Mouse (Mus musculus) erythroblast, embryonic 14.5 days (primary cell): ENCODE results near the gene Pitpna. TPM values are rescaled to one million over a fixed set of nuclear protein-coding genes. Genes with fewer than 3 reads are reported as not detected.

Source experiments
- H3K27me3 ChIP-seq: 2 replicates; pipeline ENCODE4 v1.6.1; 2012; ENCODE audit warnings: inconsistent platforms; ENCODE audit not compliant: control insufficient read depth
- H3K36me3 ChIP-seq: 2 replicates; pipeline ENCODE4 v1.6.1; 2012; ENCODE audit warnings: mild to moderate bottlenecking, inconsistent platforms; ENCODE audit not compliant: control insufficient read depth
- H3K4me1 ChIP-seq: 2 replicates; pipeline ENCODE4 v1.6.1; 2012; ENCODE audit warnings: inconsistent platforms; ENCODE audit not compliant: control insufficient read depth
- H3K4me3 ChIP-seq: replicated peaks from 2 replicates; pipeline ENCODE3; 2012; ENCODE audit warnings: moderate library complexity, mild to moderate bottlenecking, inconsistent platforms
- H3K9me3 ChIP-seq: 2 replicates; pipeline ENCODE4 v1.6.1; 2012; ENCODE audit warnings: low read length, inconsistent platforms, mixed read lengths; ENCODE audit not compliant: control insufficient read depth
- GATA1 ChIP-seq: IDR thresholded peaks from 2 replicates; pipeline ENCODE4 v1.6.1; 2012; ENCODE audit warnings: low read length, inconsistent platforms, mixed read lengths
- TAL1 ChIP-seq: IDR thresholded peaks from 3 replicates; pipeline ENCODE4 v1.6.1; 2012; ENCODE audit warnings: low read length, inconsistent platforms, mixed read lengths
- polyA plus RNA-seq: library from polyadenylated mRNA; stranded (reverse); fragments of >175 nt; gene quantifications from 2 replicates; pipeline ENCODE4 v1.2.3, GENCODE M21; 2012

The Pitpna gene
- polyA plus RNA-seq, 1 experiment: 2.7 TPM

DNA sequence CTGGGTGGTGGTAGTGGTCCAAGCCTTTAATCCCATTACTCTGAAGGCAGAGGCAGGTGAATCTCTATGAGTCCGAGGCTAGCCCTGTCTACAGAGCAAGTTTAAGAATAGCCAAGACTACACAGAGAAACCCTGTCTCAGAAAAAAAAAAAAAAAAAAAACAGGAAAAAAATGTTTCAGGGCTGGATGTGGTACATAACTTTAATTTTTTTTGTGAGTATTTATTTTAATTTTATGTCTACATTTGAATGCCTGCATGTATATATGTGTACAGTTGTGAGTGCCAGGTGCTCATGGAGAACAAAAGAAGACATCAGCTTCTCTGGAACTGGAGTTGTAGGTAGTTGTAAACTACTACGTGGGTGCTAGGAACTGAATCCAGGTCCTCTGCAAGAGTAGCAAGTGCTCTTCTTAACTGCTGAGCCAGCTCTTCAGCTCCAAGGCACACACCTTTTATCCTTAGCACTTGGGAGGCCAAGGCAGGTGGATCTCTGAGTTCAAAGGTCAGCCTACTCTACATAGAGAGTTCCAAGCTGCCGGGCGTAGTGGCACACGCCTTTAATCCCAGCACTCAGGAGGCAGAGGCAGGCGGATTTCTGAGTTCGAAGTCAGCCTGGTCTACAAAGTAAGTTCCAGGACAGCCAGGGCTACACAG, 6.3 kb upstream of the Pitpna start:
- no peaks in the 10 kb centered on the region for H3K27me3 ChIP-seq
- no peak for TF ChIP-seq GATA1
- no peak for TF ChIP-seq TAL1
- no peaks in the 10 kb centered on the region for H3K9me3 ChIP-seq

DNA sequence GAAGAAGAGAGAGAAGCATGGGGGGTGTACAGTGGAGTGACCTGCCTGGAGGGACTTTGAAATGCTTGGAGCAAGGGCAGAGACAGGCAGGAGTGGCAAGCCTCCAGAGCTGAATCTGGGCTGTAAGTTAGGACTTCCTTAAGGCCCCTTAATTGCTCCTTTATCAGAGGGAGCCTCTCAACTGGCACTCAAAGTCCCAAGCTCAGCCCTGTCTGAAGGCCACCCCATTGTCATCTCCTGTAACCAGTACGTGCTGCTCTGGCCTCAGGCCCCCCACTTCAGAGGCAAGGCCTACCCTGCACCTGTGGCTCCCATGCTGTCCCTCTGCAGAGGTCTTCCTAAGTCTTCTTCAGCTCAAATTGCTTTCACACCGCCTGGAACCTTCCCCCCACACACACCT, 4.4 kb upstream of the Pitpna start:
- Histone ChIP-seq H3K9me3 (no peaks in the 10 kb centered on the region), H3K4me1 (peaks cover 14% of the 10 kb centered on the region), H3K36me3 (no peaks in the 10 kb centered on the region), H3K27me3 (no peaks in the 10 kb centered on the region), H3K4me3 (no peak overlapping the region)
- TF ChIP-seq GATA1: no peak
- no peak for TF ChIP-seq TAL1

More for the DNA sequence above, 6.3 kb upstream of the Pitpna start:
- no peaks in the 10 kb centered on the region for H3K4me1 ChIP-seq
- H3K4me3 ChIP-seq: no peak overlapping the region
- H3K36me3 ChIP-seq: no peaks in the 10 kb centered on the region

DNA sequence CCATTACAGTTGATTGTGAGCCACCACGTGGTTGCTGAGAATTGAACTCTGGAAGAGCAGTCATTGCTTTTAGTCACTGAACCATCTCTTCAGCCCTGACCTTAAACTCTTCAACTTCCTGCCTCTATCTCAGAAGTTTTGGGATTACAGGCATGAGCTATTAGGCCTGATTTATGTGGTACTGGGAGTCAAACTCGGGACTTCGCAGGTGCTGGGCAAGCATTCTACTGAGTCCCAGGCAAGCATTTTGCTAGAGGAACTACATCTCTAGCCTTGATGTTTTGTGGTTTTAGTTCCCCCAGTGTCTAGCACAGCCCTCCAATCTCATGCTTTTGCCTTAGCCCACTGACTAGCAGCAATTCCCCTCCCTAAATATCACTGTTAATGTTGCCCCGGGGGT, 2.8 kb upstream of the Pitpna start:
- no peak for TF ChIP-seq TAL1
- TF ChIP-seq GATA1: no peak
- Histone ChIP-seq H3K27me3 (no peaks in the 10 kb centered on the region), H3K9me3 (no peaks in the 10 kb centered on the region), H3K4me3 (no peak overlapping the region), H3K36me3 (peaks cover under 1% of the 10 kb centered on the region), H3K4me1 (peaks cover 28% of the 10 kb centered on the region)

DNA sequence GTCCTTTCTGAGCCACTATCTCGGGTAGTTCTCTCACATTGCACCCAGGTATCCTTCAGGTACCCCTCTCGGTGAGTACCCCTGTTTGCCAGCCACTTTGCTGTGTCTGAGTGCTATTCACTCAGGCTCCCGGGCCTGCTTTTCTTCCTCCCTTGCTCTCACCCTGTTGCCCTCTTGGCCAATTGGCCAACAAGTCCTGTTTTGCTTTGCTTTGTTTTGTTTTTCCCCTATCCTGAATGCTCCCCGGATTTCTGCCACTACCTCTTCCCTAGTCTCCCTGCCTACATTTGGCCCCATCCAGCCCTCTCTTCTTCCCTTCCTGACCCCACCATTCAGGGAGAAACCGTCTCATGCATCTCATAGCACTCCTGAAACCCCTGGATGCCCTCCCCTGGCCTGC, 1.9 kb upstream of the Pitpna start:
- Histone ChIP-seq H3K4me3 (no peak overlapping the region), H3K36me3 (peaks cover 4% of the 10 kb centered on the region), H3K27me3 (no peaks in the 10 kb centered on the region), H3K4me1 (peaks cover 30% of the 10 kb centered on the region), H3K9me3 (no peaks in the 10 kb centered on the region)
- TF ChIP-seq GATA1 (no peak), TAL1 (no peak)

DNA sequence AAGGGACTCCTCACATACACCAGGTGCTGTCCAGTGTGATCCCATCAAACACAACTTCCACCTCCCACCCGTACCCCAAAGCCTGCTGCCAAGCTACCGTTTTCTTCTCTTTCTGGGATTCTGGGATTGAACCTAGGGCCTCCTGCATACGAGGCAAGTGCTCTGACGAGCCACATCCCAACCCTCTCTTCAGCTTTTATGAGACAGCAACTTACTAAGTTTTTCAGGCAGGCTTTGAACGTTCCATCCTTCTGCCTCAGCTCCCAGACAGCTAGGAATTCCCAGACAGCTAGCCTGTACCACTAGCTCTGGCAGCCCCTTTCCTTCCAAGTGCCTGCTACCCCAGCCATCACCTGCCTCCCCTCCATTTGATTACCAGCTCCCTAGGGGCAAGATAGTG, 934 bp upstream of the Pitpna start:
- Histone ChIP-seq H3K27me3 (no peaks in the 10 kb centered on the region), H3K4me3 (no peak overlapping the region), H3K36me3 (peaks cover 12% of the 10 kb centered on the region), H3K9me3 (no peaks in the 10 kb centered on the region), H3K4me1 (peaks cover 30% of the 10 kb centered on the region)
- TF ChIP-seq GATA1: no peak
- no peak for TF ChIP-seq TAL1

DNA sequence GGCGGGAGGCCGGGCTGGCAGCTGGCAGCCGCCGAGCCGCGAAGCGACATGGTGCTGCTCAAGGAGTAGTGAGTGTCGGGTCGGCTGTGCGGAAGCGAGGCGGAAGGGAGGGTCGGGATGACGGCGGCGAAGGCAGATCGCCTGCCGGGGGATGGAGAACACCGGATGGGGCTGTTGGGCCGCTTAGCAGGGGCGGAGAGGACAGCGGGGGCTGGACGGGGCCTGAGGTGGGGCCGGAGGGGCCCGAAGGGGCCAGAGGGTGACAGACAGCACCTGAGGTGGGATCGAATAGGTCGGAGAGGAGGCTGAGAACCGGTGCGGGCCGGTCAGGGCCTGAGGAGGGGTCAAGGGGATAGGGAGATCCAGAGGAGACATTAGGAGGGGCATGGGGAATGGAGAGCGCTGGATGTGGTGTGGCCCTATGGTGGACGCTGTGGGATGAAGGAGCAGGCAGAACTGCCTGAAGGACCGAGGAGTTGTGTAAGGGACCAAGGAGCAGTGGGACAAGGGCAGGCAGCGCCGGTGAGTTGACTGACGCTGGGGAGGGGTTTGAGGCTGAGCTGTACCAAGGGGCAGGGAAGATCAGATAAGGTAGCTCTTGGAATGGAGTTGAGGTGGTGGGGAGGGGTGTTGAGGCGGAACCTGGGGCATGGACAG, 516 bp downstream of the Pitpna start:
- H3K36me3 ChIP-seq: peaks cover 27% of the 10 kb centered on the region
- no peak for TF ChIP-seq GATA1
- TF ChIP-seq TAL1: no peak
- peak overlapping the region; percentile 96 for H3K4me3 ChIP-seq
- no peaks in the 10 kb centered on the region for H3K9me3 ChIP-seq
- H3K27me3 ChIP-seq: no peaks in the 10 kb centered on the region
- peaks cover 30% of the 10 kb centered on the region for H3K4me1 ChIP-seq

DNA sequence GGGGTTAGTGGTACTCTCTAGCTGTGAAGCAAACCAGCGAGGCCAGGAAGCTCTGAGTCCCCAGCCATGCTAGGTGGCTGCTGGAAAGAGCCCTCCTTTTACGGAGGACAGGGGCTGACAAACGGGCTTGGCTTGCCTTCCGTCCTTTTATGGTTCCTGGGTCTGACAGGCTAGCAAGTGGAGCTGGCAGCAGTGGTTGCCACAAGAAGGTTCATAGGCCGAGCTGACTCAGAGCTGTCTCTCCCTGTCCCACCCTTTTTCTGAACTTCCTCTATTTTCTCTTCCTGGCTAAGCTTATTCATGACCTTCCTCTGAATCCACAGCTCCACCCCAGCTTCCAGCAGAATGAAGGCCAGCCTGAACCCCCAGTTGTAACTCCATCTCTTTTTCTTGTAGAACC, 4.7 kb downstream of the Pitpna start:
- H3K9me3 ChIP-seq: no peaks in the 10 kb centered on the region
- H3K27me3 ChIP-seq: no peaks in the 10 kb centered on the region
- H3K36me3 ChIP-seq: peaks cover 65% of the 10 kb centered on the region
- peaks cover 36% of the 10 kb centered on the region for H3K4me1 ChIP-seq
- no peak overlapping the region for H3K4me3 ChIP-seq
- TF ChIP-seq GATA1: no peak
- TF ChIP-seq TAL1: no peak

DNA sequence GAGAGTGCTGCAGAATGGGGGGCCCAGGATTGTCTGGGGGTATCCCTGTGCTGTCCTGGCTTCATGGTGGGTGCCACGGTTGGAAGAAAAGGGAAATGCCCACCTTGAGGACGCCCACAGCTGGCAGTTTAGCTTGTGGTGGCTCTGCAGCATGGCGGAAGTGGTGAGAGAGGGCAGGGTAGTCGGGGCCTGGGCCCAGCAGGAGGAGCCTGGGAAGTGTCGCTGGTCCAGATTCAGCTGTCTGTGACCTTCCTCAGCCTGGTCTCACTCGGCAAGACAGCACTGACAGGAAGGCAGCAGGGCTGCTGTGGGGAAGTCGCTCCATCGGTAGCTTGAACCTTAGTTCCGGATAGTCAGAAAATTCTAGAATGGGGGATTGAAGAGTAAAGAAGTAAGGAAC, 6.5 kb downstream of the Pitpna start:
- H3K4me3 ChIP-seq: no peak overlapping the region
- peaks cover 81% of the 10 kb centered on the region for H3K36me3 ChIP-seq
- no peak for TF ChIP-seq GATA1
- no peak for TF ChIP-seq TAL1
- peaks cover 18% of the 10 kb centered on the region for H3K4me1 ChIP-seq
- H3K9me3 ChIP-seq: no peaks in the 10 kb centered on the region
- no peaks in the 10 kb centered on the region for H3K27me3 ChIP-seq

DNA sequence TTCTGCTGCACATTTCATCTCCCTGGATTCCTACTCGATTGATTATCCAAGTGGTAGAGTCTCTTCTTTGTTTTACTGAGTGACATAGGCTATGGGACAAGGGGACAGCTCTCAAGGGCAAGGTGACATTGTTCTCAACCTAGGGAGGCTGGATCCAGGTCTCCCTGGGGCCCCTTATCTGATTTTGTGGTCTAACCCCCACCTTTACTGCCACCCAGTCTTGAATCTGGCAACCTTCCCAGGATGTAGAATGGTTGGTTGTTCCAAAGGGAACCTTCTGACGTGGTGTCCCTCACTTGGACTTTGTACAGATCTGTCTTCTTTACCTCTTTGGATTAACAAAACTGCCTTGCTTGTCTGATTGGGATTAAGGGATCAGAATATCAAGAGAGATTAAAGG, 7.5 kb downstream of the Pitpna start:
- Histone ChIP-seq H3K36me3 (peaks cover 83% of the 10 kb centered on the region), H3K4me3 (no peak overlapping the region), H3K9me3 (no peaks in the 10 kb centered on the region), H3K27me3 (no peaks in the 10 kb centered on the region), H3K4me1 (peaks cover 11% of the 10 kb centered on the region)
- TF ChIP-seq GATA1 (no peak), TAL1 (no peak)

DNA sequence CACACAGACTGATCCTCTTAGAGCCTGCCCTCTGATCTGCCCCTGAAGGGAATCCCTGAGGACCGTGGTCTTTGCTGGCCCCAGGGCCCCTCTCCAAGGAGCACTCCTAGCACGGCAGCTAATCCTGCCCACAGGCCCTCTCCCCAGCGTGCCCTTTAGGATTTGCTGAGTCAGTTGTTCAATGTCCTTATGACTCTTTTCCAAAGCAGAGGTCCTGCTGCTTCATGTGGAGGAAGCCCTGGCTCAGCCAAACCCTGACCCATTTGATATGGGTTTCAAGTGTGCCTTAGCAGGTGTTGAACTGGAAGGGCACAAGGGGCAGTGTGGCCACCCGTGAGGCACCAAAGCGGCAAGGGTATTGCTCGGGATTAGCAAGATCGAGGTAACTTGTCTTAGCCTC, 7.9 kb downstream of the Pitpna start:
- H3K27me3 ChIP-seq: no peaks in the 10 kb centered on the region
- peaks cover 87% of the 10 kb centered on the region for H3K36me3 ChIP-seq
- peaks cover 11% of the 10 kb centered on the region for H3K4me1 ChIP-seq
- no peak overlapping the region for H3K4me3 ChIP-seq
- H3K9me3 ChIP-seq: no peaks in the 10 kb centered on the region
- TF ChIP-seq TAL1 (no peak), GATA1 (no peak)
